Mouse (Mus musculus) lung, embryonic 16.5 days (tissue): ENCODE measurements at regions not wholly inside any gene's neighbourhood (a gene's known extent, or its start where the extent isn't known, plus 50 kb on each side); places are given as distances from the start of the nearest gene placed in this dataset. TPM values are rescaled to one million over a fixed set of nuclear protein-coding genes. Genes with fewer than 3 reads are reported as not detected.

Experiments used
- ATAC-seq: fragments of 200-750 bp; cut with Nextera tagmentation; 2 replicates; pipeline ENCODE4 v1.8.0; 2017; ENCODE audit warnings: low read depth, mild to moderate bottlenecking, moderate library complexity
- H3K27ac ChIP-seq: fragments of 300-500 bp; sonication (generic); 2 replicates; pipeline ENCODE4 v1.5.1; 2014; ENCODE audit warnings: mild to moderate bottlenecking, control low read depth, low read length
- H3K27me3 ChIP-seq: fragments of 300-500 bp; sonication (generic); 2 replicates; pipeline ENCODE4 v1.6.1; 2014; ENCODE audit warnings: low read depth, low read length, mixed read lengths; ENCODE audit not compliant: control insufficient read depth, insufficient read depth
- H3K36me3 ChIP-seq: fragments of 300-500 bp; sonication (generic); 2 replicates; pipeline ENCODE4 v1.6.1; 2014; ENCODE audit warnings: low read length; ENCODE audit not compliant: control insufficient read depth, insufficient read depth
- H3K4me1 ChIP-seq: fragments of 300-500 bp; sonication (generic); replicated peaks from 2 replicates; pipeline ENCODE4 v1.6.1; 2014; ENCODE audit warnings: low read length, mixed read lengths; ENCODE audit not compliant: control insufficient read depth, insufficient read depth
- H3K4me2 ChIP-seq: fragments of 300-500 bp; sonication (generic); 2 replicates; pipeline ENCODE4 v1.6.1; 2014; ENCODE audit warnings: low read depth, low read length, control low read depth
- H3K4me3 ChIP-seq: fragments of 300-500 bp; sonication (generic); 2 replicates; pipeline ENCODE4 v1.5.1; 2014; ENCODE audit warnings: mild to moderate bottlenecking, low read length, control low read depth
- H3K9ac ChIP-seq: fragments of 300-500 bp; sonication (generic); 2 replicates; pipeline ENCODE4 v1.6.1; 2014; ENCODE audit warnings: low read length, control low read depth
- H3K9me3 ChIP-seq: fragments of 300-500 bp; sonication (generic); 2 replicates; pipeline ENCODE4 v1.6.1; 2016; ENCODE audit warnings: low read length; ENCODE audit not compliant: control insufficient read depth
- WGBS: fragments of 180-500 bp; shearing (Covaris S2); extraction: QIAGEN DNeasy Blood & Tissue Kit; methylation state at CpG from one replicate; pipeline ENCODE4 v1.1.7; 2014; 5-methylcytosine and 5-hydroxymethylcytosine counted together
- microRNA-seq: library from miRNA; unstranded; fragments of <30 nt; microRNA quantifications from one replicate; pipeline ENCODE4, GENCODE M21; 2016

DNA sequence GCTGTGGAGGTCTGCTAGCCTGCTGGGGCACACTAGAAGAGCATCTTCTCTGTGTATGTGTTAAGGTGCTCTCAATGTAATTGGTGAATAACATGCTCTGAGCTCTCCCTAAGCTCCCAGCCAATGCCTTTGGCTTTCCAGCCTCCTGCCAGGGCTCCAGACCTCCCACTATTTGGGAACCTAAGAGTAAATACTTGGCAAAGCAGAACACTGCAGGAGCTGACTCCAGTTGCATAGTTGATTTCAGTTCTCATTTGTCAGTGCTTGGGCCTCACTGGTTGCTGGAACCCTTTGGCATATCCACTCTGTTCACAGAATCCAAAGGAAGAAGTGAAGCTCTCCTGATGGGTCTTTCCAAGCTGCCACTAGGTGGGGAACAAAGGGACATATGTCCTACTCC is 602.7 kb downstream of the Gm826 start:
- Histone ChIP-seq H3K9ac (no peak overlapping the region), H3K9me3 (no peaks in the 10 kb centered on the region), H3K36me3 (no peaks in the 10 kb centered on the region), H3K27ac (no peak overlapping the region; the same call in 1 of the 2 replicates), H3K4me1 (peaks cover 10% of the 10 kb centered on the region), H3K4me3 (no peak overlapping the region), H3K4me2 (no peak overlapping the region), H3K27me3 (no peaks in the 10 kb centered on the region)
- ATAC-seq: 0 out of 2 replicates have a peak, but pooled peaks have one; percentile 13

DNA sequence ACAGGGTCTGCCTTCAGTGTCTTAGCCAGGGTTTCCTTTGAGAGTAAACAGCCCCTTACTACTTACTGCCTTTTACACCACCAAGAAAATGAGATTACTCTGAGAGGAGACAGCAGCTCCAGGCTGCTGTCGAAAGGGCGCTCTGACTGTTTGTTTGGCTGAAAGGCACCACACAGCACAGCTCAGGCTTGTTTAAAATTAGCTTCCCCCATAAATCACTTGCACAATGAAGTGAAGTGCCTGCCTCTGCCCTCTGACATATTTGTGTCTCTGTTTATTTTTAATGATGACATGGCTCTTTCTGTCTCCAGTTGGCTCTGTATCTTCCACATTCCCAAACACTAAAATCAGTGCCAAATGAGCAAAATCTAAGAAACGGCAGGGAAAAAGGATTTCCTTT is 601.5 kb downstream of the Gm826 start:
- Histone ChIP-seq H3K9ac (no peak overlapping the region), H3K4me3 (no peak overlapping the region), H3K9me3 (no peaks in the 10 kb centered on the region), H3K4me1 (peaks cover 10% of the 10 kb centered on the region), H3K36me3 (no peaks in the 10 kb centered on the region), H3K4me2 (no peak overlapping the region), H3K27ac (peak overlapping the region; percentile 81), H3K27me3 (no peaks in the 10 kb centered on the region)
- 11% methylated on average over 3 of the region's 3 CpGs for WGBS
- ATAC-seq: peak; percentile 98

DNA sequence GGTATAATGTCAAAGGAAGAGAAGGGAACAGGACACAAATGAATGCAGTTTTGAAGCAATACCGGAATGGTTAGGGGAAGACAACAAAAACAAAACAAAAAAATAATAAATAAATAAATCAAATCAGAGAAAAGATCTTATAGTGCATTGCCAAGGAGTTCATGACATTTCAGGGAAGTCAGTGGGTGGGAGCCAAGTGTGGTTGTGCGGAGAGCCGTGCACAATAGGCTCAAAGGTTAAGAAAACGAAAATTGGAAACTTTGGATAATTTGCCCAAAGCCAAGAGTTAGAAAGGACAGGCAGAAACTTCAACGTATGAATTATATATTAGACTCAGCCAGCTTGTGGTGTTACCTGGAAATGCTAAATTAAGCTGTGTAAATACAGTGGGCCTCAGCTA is 599.4 kb downstream of the Gm826 start:
- Histone ChIP-seq H3K9me3 (no peaks in the 10 kb centered on the region), H3K36me3 (no peaks in the 10 kb centered on the region), H3K27me3 (no peaks in the 10 kb centered on the region), H3K4me3 (no peak overlapping the region), H3K9ac (no peak overlapping the region), H3K4me2 (no peak overlapping the region), H3K27ac (no peak overlapping the region), H3K4me1 (peaks cover 10% of the 10 kb centered on the region)
- ATAC-seq: no peak
- WGBS: 62% methylated on average over 5 of the region's 5 CpGs

DNA sequence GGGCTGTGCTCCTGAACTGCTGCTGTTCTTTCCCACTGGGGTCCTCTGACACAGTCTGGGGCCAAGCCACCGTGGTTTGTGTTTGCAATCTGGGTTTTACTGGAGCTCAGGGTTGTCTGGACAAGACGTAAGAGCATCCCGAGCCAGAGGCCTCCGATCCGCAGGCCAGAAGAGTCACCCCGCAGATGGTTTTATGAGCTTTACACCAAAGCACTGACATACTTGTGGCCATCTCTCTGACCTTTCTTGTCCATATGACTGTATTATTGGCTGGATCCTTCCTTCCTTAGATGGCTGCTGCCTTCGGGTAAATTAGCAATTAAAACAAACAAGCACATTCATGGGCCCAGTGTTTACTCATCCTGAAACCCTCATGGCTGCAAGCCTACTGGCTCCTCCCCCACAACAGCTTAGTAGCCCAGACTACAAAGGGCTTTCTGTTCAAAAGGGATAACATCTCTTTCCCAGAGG is 578.4 kb downstream of the Gm826 start:
- no peak overlapping the region for H3K4me2 ChIP-seq
- no peaks in the 10 kb centered on the region for H3K36me3 ChIP-seq
- H3K27ac ChIP-seq: no peak overlapping the region
- 29% methylated on average over 7 of the region's 7 CpGs for WGBS
- H3K27me3 ChIP-seq: no peaks in the 10 kb centered on the region
- peak; percentile 91 for ATAC-seq
- no peak overlapping the region for H3K4me3 ChIP-seq
- H3K4me1 ChIP-seq: no peaks in the 10 kb centered on the region
- H3K9me3 ChIP-seq: no peaks in the 10 kb centered on the region
- H3K9ac ChIP-seq: no peak overlapping the region

DNA sequence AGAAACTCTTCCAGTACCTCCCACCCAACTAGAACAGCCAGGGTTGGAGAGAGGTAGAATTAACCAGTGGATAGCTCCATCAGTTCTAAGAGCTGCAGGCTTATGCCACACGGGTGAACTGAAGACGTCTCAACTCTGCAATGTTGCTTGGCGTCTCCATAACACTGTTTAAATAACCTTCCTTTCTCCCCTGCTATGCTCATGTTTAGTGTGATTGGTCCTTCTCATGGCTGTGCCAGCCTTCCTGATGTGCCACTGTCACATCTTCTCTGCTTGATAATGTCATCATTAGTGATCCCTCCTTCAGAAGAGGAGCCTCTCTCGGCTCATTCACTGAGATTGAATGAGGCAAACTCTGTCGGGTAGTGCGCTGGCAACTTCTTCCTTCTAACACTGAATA is 573.2 kb downstream of the Gm826 start:
- Histone ChIP-seq H3K27me3 (no peaks in the 10 kb centered on the region), H3K4me2 (no peak overlapping the region), H3K4me1 (no peaks in the 10 kb centered on the region), H3K4me3 (no peak overlapping the region), H3K27ac (no peak overlapping the region), H3K9me3 (no peaks in the 10 kb centered on the region), H3K36me3 (no peaks in the 10 kb centered on the region), H3K9ac (no peak overlapping the region)
- ATAC-seq: no peak
- 78% methylated on average over 6 of the region's 6 CpGs for WGBS

DNA sequence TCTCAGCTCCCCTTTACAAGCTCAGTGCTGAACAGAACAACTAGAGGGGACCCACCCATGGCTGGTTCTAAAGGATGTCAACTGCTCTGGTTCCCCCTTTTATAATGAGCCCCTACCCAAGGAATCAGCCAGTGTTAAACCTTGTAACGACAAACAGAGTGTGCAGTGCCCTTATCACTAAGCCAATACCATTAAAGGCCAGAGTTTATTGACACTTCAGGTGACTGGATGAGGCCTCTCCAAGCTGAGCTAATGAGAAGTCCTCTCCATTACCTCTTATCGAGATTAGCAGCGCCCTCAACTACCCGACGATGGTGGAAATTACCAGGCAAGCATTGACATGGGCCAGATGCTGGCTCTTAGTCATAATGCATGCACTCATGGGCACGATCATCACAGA is 570.8 kb downstream of the Gm826 start:
- Histone ChIP-seq H3K4me3 (no peak overlapping the region), H3K27me3 (no peaks in the 10 kb centered on the region), H3K4me2 (no peak overlapping the region), H3K9me3 (no peaks in the 10 kb centered on the region), H3K27ac (no peak overlapping the region), H3K4me1 (no peaks in the 10 kb centered on the region), H3K9ac (no peak overlapping the region), H3K36me3 (no peaks in the 10 kb centered on the region)
- 18% methylated on average over 6 of the region's 6 CpGs for WGBS
- no peak for ATAC-seq

Small RNA genes in the stretch of these regions (microRNA-seq; reads per million reads assigned to microRNA genes)
- gene Gm44319: not detected
